Mouse (Mus musculus): Measurements from ENCODE around the gene Peak1. TPM values are rescaled to one million over a fixed set of nuclear protein-coding genes. Genes with fewer than 3 reads are reported as not detected.

Gene Peak1
- polyA plus RNA-seq, 1 experiment from 2014 or later = 5.3 TPM

GRCm38 (mm10) chr9:56259790-56260494 is 157.9 kb downstream of the Peak1 start:
- H3K9me3 ChIP-seq = peaks cover 5% of the 10 kb centered on the region
- H3K4me3 ChIP-seq = no peak overlapping the region
- H3K36me3 ChIP-seq = no peaks in the 10 kb centered on the region
- no peak overlapping the region for H3K9ac ChIP-seq
- no peak for ATAC-seq (ENCODE audit: low FRiP score, low read depth)
- H3K27ac ChIP-seq (replicated peaks) = no peak overlapping the region
- no peaks in the 10 kb centered on the region for H3K27me3 ChIP-seq
- no peaks in the 10 kb centered on the region; the same call in 1 of the 2 replicates for H3K4me1 ChIP-seq (replicated peaks)
- no peak overlapping the region for H3K4me2 ChIP-seq
- WGBS = 92% methylated on average over 22 of the region's 22 CpGs

GRCm38 (mm10) chr9:56258261-56258790 is 159.5 kb downstream of the Peak1 start:
- H3K36me3 ChIP-seq = no peaks in the 10 kb centered on the region
- H3K27ac ChIP-seq (replicated peaks) = no peak overlapping the region
- 96% methylated on average over 10 of the region's 10 CpGs for WGBS
- no peaks in the 10 kb centered on the region for H3K27me3 ChIP-seq
- peaks cover 5% of the 10 kb centered on the region for H3K9me3 ChIP-seq
- no peak for ATAC-seq (ENCODE audit: low FRiP score, low read depth)
- H3K9ac ChIP-seq = no peak overlapping the region
- no peak overlapping the region for H3K4me2 ChIP-seq
- no peak overlapping the region for H3K4me3 ChIP-seq
- no peaks in the 10 kb centered on the region for H3K4me1 ChIP-seq (replicated peaks)

GRCm38 (mm10) chr9:56257227-56258000 is 160.5 kb downstream of the Peak1 start:
- H3K36me3 ChIP-seq = no peaks in the 10 kb centered on the region
- H3K4me1 ChIP-seq (replicated peaks) = no peaks in the 10 kb centered on the region
- no peak overlapping the region for H3K4me2 ChIP-seq
- no peak overlapping the region for H3K27ac ChIP-seq (replicated peaks)
- no peaks in the 10 kb centered on the region for H3K27me3 ChIP-seq
- no peak overlapping the region for H3K4me3 ChIP-seq
- no peak for ATAC-seq (ENCODE audit: low FRiP score, low read depth)
- H3K9ac ChIP-seq = no peak overlapping the region
- WGBS = 95% methylated on average over 20 of the region's 20 CpGs
- H3K9me3 ChIP-seq = peaks cover 5% of the 10 kb centered on the region

- Histone ChIP-seq H3K9ac (no peak overlapping the region), H3K36me3 (no peaks in the 10 kb centered on the region), H3K4me2 (no peak overlapping the region), H3K27ac (replicated peaks) (no peak overlapping the region), H3K27me3 (no peaks in the 10 kb centered on the region), H3K4me3 (no peak overlapping the region), H3K9me3 (peaks cover 5% of the 10 kb centered on the region), H3K4me1 (replicated peaks) (no peaks in the 10 kb centered on the region)
- ATAC-seq (ENCODE audit: low FRiP score, low read depth) = no peak
- 87% methylated on average over 6 of the region's 6 CpGs for WGBS
Observed at GRCm38 (mm10) chr9:56255676-56256432, 162.0 kb downstream of the Peak1 start.

DNA sequence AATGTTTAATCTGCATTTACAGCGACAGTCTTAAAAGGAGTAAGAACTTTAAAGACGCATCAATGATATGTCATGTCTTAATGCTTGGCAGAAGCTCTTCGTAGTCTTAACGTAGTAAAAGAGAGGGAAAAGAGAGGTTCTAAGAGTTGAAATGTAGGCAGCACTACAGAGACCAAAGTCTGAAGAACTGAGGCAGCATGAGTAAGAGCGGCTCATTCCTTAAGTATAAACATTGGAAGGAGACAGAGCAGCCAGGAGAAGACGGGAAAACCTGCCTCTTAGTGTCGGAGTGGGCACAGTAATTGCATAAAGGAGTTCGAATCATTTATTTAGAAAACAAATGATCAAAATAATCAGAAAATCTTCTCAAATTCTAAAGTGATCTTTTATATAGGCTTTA is 173.5 kb downstream of the Peak1 start:
- H3K9me3 ChIP-seq = no peaks in the 10 kb centered on the region
- H3K9ac ChIP-seq = no peak overlapping the region
- H3K4me3 ChIP-seq = no peak overlapping the region
- H3K36me3 ChIP-seq = 0 out of 2 replicates have a peak, but pooled peaks cover 3% of the 10 kb centered on the region
- no peak overlapping the region for H3K4me2 ChIP-seq
- H3K4me1 ChIP-seq (replicated peaks) = no peaks in the 10 kb centered on the region
- no peak overlapping the region for H3K27ac ChIP-seq (replicated peaks)
- no peaks in the 10 kb centered on the region for H3K27me3 ChIP-seq
- no peak for ATAC-seq (ENCODE audit: low FRiP score, low read depth)
- 87% methylated on average over 8 of the region's 8 CpGs for WGBS

DNA sequence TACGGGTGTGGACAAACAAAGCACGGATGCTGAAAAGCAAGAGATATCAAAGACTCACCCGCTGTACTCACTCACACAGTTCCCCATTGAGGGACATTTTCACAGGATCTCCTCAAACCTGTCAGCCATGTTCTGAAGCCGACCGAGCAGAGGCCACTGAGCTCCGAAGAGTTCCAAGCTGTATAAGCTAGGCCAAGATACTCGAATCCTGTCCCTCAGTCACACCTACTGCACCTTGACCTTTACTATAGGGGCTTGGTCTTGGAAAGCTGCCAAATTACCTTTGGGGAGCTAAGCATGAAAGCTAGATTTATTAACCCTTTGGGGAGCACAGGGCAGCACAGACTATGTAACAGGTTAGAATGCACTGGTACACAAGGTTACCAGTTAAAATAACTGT is 174.0 kb downstream of the Peak1 start:
- H3K4me1 ChIP-seq (replicated peaks) = no peaks in the 10 kb centered on the region
- no peaks in the 10 kb centered on the region for H3K9me3 ChIP-seq
- no peak for ATAC-seq (ENCODE audit: low FRiP score, low read depth)
- H3K27me3 ChIP-seq = no peaks in the 10 kb centered on the region
- H3K4me2 ChIP-seq = no peak overlapping the region
- 87% methylated on average over 7 of the region's 7 CpGs for WGBS
- 0 out of 2 replicates have a peak, but pooled peaks cover 3% of the 10 kb centered on the region for H3K36me3 ChIP-seq
- no peak overlapping the region for H3K4me3 ChIP-seq
- H3K27ac ChIP-seq (replicated peaks) = no peak overlapping the region
- no peak overlapping the region for H3K9ac ChIP-seq

DNA sequence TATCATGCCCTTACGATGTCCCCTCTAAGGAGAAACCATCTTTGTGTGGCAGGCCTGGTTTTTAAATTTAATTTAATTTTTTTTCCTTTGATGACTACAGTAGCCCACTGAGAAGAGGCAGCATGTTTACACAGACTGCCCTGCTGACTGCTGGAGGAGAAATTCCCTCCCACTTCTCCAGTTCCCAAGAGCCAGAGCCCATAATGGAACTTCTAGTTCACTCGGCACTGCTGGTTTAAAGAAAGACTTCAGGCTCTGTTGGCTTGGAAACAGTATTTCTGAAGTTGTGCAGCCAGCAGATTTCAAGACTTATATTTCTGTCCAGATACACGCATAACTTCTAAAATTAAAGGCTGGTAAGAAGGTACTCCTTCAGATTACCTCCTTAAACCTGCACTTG is 175.2 kb downstream of the Peak1 start:
- no peak for ATAC-seq (ENCODE audit: low FRiP score, low read depth)
- WGBS = 67% methylated on average over 3 of the region's 3 CpGs

DNA sequence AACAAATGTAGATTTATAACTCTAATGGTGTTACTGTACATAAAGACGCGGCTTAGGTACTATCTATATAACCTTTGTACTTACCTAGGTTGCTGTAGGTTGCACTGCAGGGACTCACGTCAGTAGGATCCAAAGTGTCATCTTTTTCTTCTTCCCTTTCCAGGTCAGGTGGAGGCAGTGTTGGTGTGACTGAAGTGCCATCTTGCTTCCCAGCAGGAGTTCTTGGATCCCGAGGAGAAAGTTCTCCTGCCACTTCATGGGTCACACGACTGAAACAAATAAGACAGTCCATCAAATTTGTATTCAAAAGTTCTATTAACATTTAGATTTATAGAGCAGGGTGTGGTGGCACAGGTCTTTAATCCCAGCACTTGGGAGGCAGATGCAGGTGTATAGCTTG is 176.8 kb downstream of the Peak1 start:
- 81% methylated on average over 5 of the region's 5 CpGs for WGBS
- Histone ChIP-seq H3K9ac (no peak overlapping the region), H3K36me3 (0 out of 2 replicates have a peak, but pooled peaks cover 3% of the 10 kb centered on the region), H3K27ac (replicated peaks) (no peak overlapping the region), H3K4me3 (no peak overlapping the region), H3K27me3 (no peaks in the 10 kb centered on the region), H3K4me1 (replicated peaks) (no peaks in the 10 kb centered on the region), H3K9me3 (no peaks in the 10 kb centered on the region), H3K4me2 (no peak overlapping the region)
- no peak for ATAC-seq (ENCODE audit: low FRiP score, low read depth)

More for the DNA sequence above, 175.2 kb downstream of the Peak1 start:
- Histone ChIP-seq H3K9ac (no peak overlapping the region), H3K36me3 (0 out of 2 replicates have a peak, but pooled peaks cover 3% of the 10 kb centered on the region), H3K9me3 (no peaks in the 10 kb centered on the region), H3K4me3 (no peak overlapping the region), H3K27ac (replicated peaks) (no peak overlapping the region), H3K27me3 (no peaks in the 10 kb centered on the region), H3K4me2 (no peak overlapping the region), H3K4me1 (replicated peaks) (no peaks in the 10 kb centered on the region)

DNA sequence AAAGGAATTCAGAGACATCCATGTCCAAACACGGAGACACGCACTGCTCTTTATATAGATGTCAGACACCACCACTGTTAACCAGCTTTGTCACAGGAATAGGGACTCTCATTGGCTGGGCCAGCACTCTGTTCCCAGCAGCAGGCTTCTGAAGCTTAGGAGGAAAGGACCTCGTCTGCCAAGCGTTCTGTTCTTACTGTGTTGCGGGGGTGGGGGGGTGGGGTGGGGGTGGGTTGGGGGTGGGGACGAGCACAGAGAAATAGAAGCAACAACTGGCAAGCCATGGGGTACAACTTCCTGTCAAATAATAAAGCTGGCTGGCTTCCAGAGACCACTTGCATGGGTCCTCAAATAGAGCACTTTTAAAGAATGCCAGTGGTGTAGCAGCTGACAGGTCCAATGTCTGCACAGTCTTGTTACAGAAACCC is 182.0 kb downstream of the Peak1 start:
- Histone ChIP-seq H3K27me3 (no peaks in the 10 kb centered on the region), H3K9me3 (no peaks in the 10 kb centered on the region), H3K4me1 (replicated peaks) (no peaks in the 10 kb centered on the region), H3K9ac (no peak overlapping the region), H3K27ac (replicated peaks) (no peak overlapping the region), H3K4me3 (no peak overlapping the region), H3K36me3 (0 out of 2 replicates have a peak, but pooled peaks cover 3% of the 10 kb centered on the region), H3K4me2 (no peak overlapping the region)
- 37% methylated on average over 6 of the region's 6 CpGs for WGBS
- ATAC-seq (ENCODE audit: low FRiP score, low read depth) = no peak

DNA sequence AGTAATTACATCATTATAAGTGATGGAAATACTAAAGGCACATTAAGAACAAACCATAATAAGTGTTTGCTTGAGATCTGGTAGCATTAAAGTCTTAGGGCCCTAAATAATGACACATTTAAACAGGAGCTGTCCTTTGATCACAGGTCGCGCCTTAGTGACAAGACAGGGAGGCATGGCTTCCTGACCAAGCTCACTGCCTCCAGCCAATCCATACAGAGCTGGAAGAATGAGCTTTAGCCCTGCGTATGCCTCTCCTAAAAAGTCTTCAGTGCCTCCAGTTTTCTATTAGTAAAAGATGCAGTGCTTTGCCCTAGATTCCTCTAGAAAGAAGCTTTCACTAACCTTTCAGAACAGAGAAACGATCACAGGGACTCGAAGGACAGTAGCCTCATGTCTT is 182.6 kb downstream of the Peak1 start:
- Histone ChIP-seq H3K4me1 (replicated peaks) (no peaks in the 10 kb centered on the region), H3K36me3 (no peaks in the 10 kb centered on the region), H3K9ac (no peak overlapping the region), H3K9me3 (no peaks in the 10 kb centered on the region), H3K27ac (replicated peaks) (no peak overlapping the region), H3K4me3 (no peak overlapping the region), H3K4me2 (no peak overlapping the region), H3K27me3 (no peaks in the 10 kb centered on the region)
- no peak for ATAC-seq (ENCODE audit: low FRiP score, low read depth)
- WGBS = 90% methylated on average over 5 of the region's 5 CpGs

- H3K4me2 ChIP-seq = no peak overlapping the region
- H3K36me3 ChIP-seq = no peaks in the 10 kb centered on the region
- H3K4me1 ChIP-seq (replicated peaks) = no peaks in the 10 kb centered on the region
- H3K4me3 ChIP-seq = no peak overlapping the region
- H3K9me3 ChIP-seq = no peaks in the 10 kb centered on the region
- H3K9ac ChIP-seq = no peak overlapping the region
- no peak overlapping the region for H3K27ac ChIP-seq (replicated peaks)
- 91% methylated on average over 3 of the region's 3 CpGs for WGBS
- no peak for ATAC-seq (ENCODE audit: low FRiP score, low read depth)
- no peaks in the 10 kb centered on the region for H3K27me3 ChIP-seq
Observed at GRCm38 (mm10) chr9:56234561-56234960, 183.3 kb downstream of the Peak1 start.

- Histone ChIP-seq H3K27ac (replicated peaks) (no peak overlapping the region), H3K9me3 (no peaks in the 10 kb centered on the region), H3K4me2 (no peak overlapping the region), H3K27me3 (no peaks in the 10 kb centered on the region), H3K4me3 (no peak overlapping the region), H3K9ac (no peak overlapping the region), H3K4me1 (replicated peaks) (no peaks in the 10 kb centered on the region), H3K36me3 (no peaks in the 10 kb centered on the region)
- 86% methylated on average over 2 of the region's 2 CpGs for WGBS
- ATAC-seq (ENCODE audit: low FRiP score, low read depth) = no peak
Observed at GRCm38 (mm10) chr9:56233316-56233715, 184.6 kb downstream of the Peak1 start.

Data from hindbrain, embryonic 15.5 days (tissue).